Mouse (Mus musculus) neural tube, embryonic 12.5 days (tissue): ENCODE results near the gene Sh2d4b. TPM values are rescaled to one million over a fixed set of nuclear protein-coding genes. Genes with fewer than 3 reads are reported as not detected.
A peak's percentile ranks its signal among the peaks of the same experiment; 100 is the strongest.

ENCODE experiments used
- ATAC-seq: fragments of 200-750 bp; cut with Nextera tagmentation; 2 replicates; pipeline ENCODE4 v1.8.0; 2017; ENCODE audit warnings: low read depth, mild to moderate bottlenecking, moderate TSS enrichment, moderate library complexity; ENCODE audit not compliant: low FRiP score
- H3K27ac ChIP-seq: fragments of 300-500 bp; sonication (generic); 2 replicates; pipeline ENCODE4 v1.5.1; 2016
- H3K27me3 ChIP-seq: fragments of 300-500 bp; sonication (generic); replicated peaks from 2 replicates; pipeline ENCODE4 v1.6.1; 2016; ENCODE audit warnings: mild to moderate bottlenecking
- H3K36me3 ChIP-seq: fragments of 300-500 bp; sonication (generic); 2 replicates; pipeline ENCODE4 v1.6.1; 2016; ENCODE audit warnings: mild to moderate bottlenecking
- H3K4me1 ChIP-seq: fragments of 300-500 bp; sonication (generic); 2 replicates; pipeline ENCODE4 v1.6.1; 2016
- H3K4me2 ChIP-seq: fragments of 300-500 bp; sonication (generic); replicated peaks from 2 replicates; pipeline ENCODE4 v1.6.1; 2016; ENCODE audit warnings: mild to moderate bottlenecking
- H3K4me3 ChIP-seq: fragments of 300-500 bp; sonication (generic); 2 replicates; pipeline ENCODE4 v1.5.1; 2016
- H3K9ac ChIP-seq: fragments of 300-500 bp; sonication (generic); 2 replicates; pipeline ENCODE4 v1.6.1; 2016; ENCODE audit warnings: mild to moderate bottlenecking
- H3K9me3 ChIP-seq: fragments of 300-500 bp; sonication (generic); 2 replicates; pipeline ENCODE4 v1.6.1; 2016; ENCODE audit warnings: mild to moderate bottlenecking
- WGBS: fragments of 180-500 bp; shearing (Covaris S2); methylation state at CpG from one replicate; pipeline ENCODE4 v1.1.7; 2016; 5-methylcytosine and 5-hydroxymethylcytosine counted together
- polyA plus RNA-seq: library from polyadenylated mRNA; unstranded; fragments of >200 nt; fragmentation: Nextera tagmentation; extraction: Ambion mirVana; gene quantifications from 2 replicates; pipeline ENCODE4 v1.2.1, GENCODE M21; 2016

The Sh2d4b gene
- polyA plus RNA-seq = 1.5 and 1.7 TPM in 2 replicates

GRCm38 (mm10) chr14:40893196-40893595 is at the start of gene Sh2d4b:
Sh2d4b (minus strand) TSS chr14:40893266.
- H3K36me3 ChIP-seq = no peaks in the 10 kb centered on the region
- H3K4me2 ChIP-seq = no peak within 1 kb of the TSS
- no peaks in the 10 kb centered on the region for H3K4me1 ChIP-seq
- 86% methylated on average over 3 of the region's 3 CpGs for WGBS
- H3K27me3 ChIP-seq = no peaks in the 10 kb centered on the region
- H3K27ac ChIP-seq = no peak within 1 kb of the TSS
- ATAC-seq = no peak
- no peaks in the 10 kb centered on the region for H3K9me3 ChIP-seq
- H3K9ac ChIP-seq = no peak within 1 kb of the TSS
- H3K4me3 ChIP-seq = no peak within 1 kb of the TSS

- Histone ChIP-seq H3K36me3 (peaks cover 12% of the 10 kb centered on the region), H3K27me3 (no peaks in the 10 kb centered on the region), H3K9me3 (no peaks in the 10 kb centered on the region), H3K4me1 (no peaks in the 10 kb centered on the region; the same call in 1 of the 2 replicates), H3K27ac (no peak overlapping the region), H3K9ac (no peak overlapping the region), H3K4me2 (no peak overlapping the region), H3K4me3 (no peak overlapping the region)
- 89% methylated on average over 2 of the region's 2 CpGs for WGBS
- ATAC-seq = no peak
These were observed 49.4 kb upstream of the Sh2d4b start for GRCm38 (mm10) chr14:40942429-40942828.

- Histone ChIP-seq H3K27ac (no peak overlapping the region), H3K4me3 (no peak overlapping the region), H3K4me2 (no peak overlapping the region), H3K27me3 (no peaks in the 10 kb centered on the region), H3K9ac (no peak overlapping the region), H3K4me1 (peaks cover 20% of the 10 kb centered on the region), H3K9me3 (no peaks in the 10 kb centered on the region), H3K36me3 (no peaks in the 10 kb centered on the region)
- 81% methylated on average over 11 of the region's 11 CpGs for WGBS
- ATAC-seq = no peak
These were observed 45.4 kb upstream of the Sh2d4b start for GRCm38 (mm10) chr14:40938380-40938987.

- no peak for ATAC-seq
- Histone ChIP-seq H3K9me3 (no peaks in the 10 kb centered on the region), H3K4me3 (no peak overlapping the region), H3K9ac (no peak overlapping the region), H3K27ac (no peak overlapping the region), H3K27me3 (no peaks in the 10 kb centered on the region), H3K4me1 (peaks cover 27% of the 10 kb centered on the region), H3K36me3 (peaks cover 4% of the 10 kb centered on the region; the same call in 1 of the 2 replicates), H3K4me2 (no peak overlapping the region)
- WGBS = 69% methylated on average over 4 of the region's 4 CpGs
These were observed 44.0 kb upstream of the Sh2d4b start for GRCm38 (mm10) chr14:40937052-40937451.

- Histone ChIP-seq H3K27ac (no peak overlapping the region), H3K36me3 (peaks cover 4% of the 10 kb centered on the region; the same call in 1 of the 2 replicates), H3K9me3 (no peaks in the 10 kb centered on the region), H3K9ac (no peak overlapping the region), H3K4me1 (peaks cover 40% of the 10 kb centered on the region), H3K27me3 (no peaks in the 10 kb centered on the region), H3K4me3 (no peak overlapping the region), H3K4me2 (no peak overlapping the region)
- 89% methylated on average over 1 of the region's 1 CpGs for WGBS
- ATAC-seq = no peak
These were observed 42.4 kb upstream of the Sh2d4b start for GRCm38 (mm10) chr14:40935481-40935880.

GRCm38 (mm10) chr14:40935054-40935453 is 42.0 kb upstream of the Sh2d4b start:
- Histone ChIP-seq H3K27me3 (no peaks in the 10 kb centered on the region), H3K4me2 (no peak overlapping the region), H3K9me3 (no peaks in the 10 kb centered on the region), H3K27ac (no peak overlapping the region), H3K9ac (no peak overlapping the region), H3K4me3 (no peak overlapping the region), H3K36me3 (peaks cover 4% of the 10 kb centered on the region; the same call in 1 of the 2 replicates), H3K4me1 (peaks cover 43% of the 10 kb centered on the region)
- ATAC-seq = no peak
- WGBS = 80% methylated on average over 2 of the region's 2 CpGs

- Histone ChIP-seq H3K36me3 (peaks cover 4% of the 10 kb centered on the region; the same call in 1 of the 2 replicates), H3K9me3 (no peaks in the 10 kb centered on the region), H3K4me2 (no peak overlapping the region), H3K4me1 (peaks cover 51% of the 10 kb centered on the region), H3K27ac (no peak overlapping the region), H3K9ac (no peak overlapping the region), H3K27me3 (no peaks in the 10 kb centered on the region), H3K4me3 (no peak overlapping the region)
- 0 out of 2 replicates have a peak, but pooled peaks have one; percentile 38 for ATAC-seq
- WGBS = 89% methylated on average over 7 of the region's 7 CpGs
These were observed 40.3 kb upstream of the Sh2d4b start for GRCm38 (mm10) chr14:40933328-40933727.

- Histone ChIP-seq H3K9me3 (no peaks in the 10 kb centered on the region), H3K4me3 (no peak overlapping the region), H3K27ac (no peak overlapping the region), H3K4me1 (peaks cover 58% of the 10 kb centered on the region), H3K4me2 (no peak overlapping the region), H3K27me3 (no peaks in the 10 kb centered on the region), H3K9ac (no peak overlapping the region), H3K36me3 (peaks cover 4% of the 10 kb centered on the region; the same call in 1 of the 2 replicates)
- 94% methylated on average over 9 of the region's 9 CpGs for WGBS
- ATAC-seq = no peak
These were observed 39.2 kb upstream of the Sh2d4b start for GRCm38 (mm10) chr14:40932225-40932624.

- Histone ChIP-seq H3K4me1 (peaks cover 54% of the 10 kb centered on the region), H3K27ac (no peak overlapping the region), H3K4me2 (no peak overlapping the region), H3K9ac (no peak overlapping the region), H3K27me3 (no peaks in the 10 kb centered on the region), H3K9me3 (no peaks in the 10 kb centered on the region), H3K4me3 (no peak overlapping the region), H3K36me3 (peaks cover 4% of the 10 kb centered on the region; the same call in 1 of the 2 replicates)
- ATAC-seq = no peak
- 60% methylated on average over 3 of the region's 3 CpGs for WGBS
These were observed 38.2 kb upstream of the Sh2d4b start for GRCm38 (mm10) chr14:40931115-40931829.

- WGBS = 90% methylated on average over 2 of the region's 2 CpGs
- peaks cover 45% of the 10 kb centered on the region for H3K4me1 ChIP-seq
- H3K36me3 ChIP-seq = peaks cover 4% of the 10 kb centered on the region; the same call in 1 of the 2 replicates
- H3K4me2 ChIP-seq = no peak overlapping the region
- no peak overlapping the region for H3K4me3 ChIP-seq
- no peak overlapping the region for H3K27ac ChIP-seq
- no peak overlapping the region for H3K9ac ChIP-seq
- no peak for ATAC-seq
- no peaks in the 10 kb centered on the region for H3K9me3 ChIP-seq
- H3K27me3 ChIP-seq = no peaks in the 10 kb centered on the region
These were observed 36.9 kb upstream of the Sh2d4b start for GRCm38 (mm10) chr14:40929943-40930342.

- H3K27me3 ChIP-seq = no peaks in the 10 kb centered on the region
- H3K9me3 ChIP-seq = no peaks in the 10 kb centered on the region
- H3K9ac ChIP-seq = no peak overlapping the region
- H3K36me3 ChIP-seq = peaks cover 4% of the 10 kb centered on the region; the same call in 1 of the 2 replicates
- no peak overlapping the region for H3K4me2 ChIP-seq
- H3K27ac ChIP-seq = no peak overlapping the region
- no peak for ATAC-seq
- 58% methylated on average over 5 of the region's 5 CpGs for WGBS
- H3K4me1 ChIP-seq = peaks cover 51% of the 10 kb centered on the region
- H3K4me3 ChIP-seq = no peak overlapping the region
These were observed 35.8 kb upstream of the Sh2d4b start for GRCm38 (mm10) chr14:40928897-40929296.

GRCm38 (mm10) chr14:40927041-40927440 is 34.0 kb upstream of the Sh2d4b start:
- Histone ChIP-seq H3K4me2 (no peak overlapping the region), H3K9me3 (no peaks in the 10 kb centered on the region), H3K27ac (no peak overlapping the region), H3K36me3 (no peaks in the 10 kb centered on the region; the same call in 1 of the 2 replicates), H3K27me3 (no peaks in the 10 kb centered on the region), H3K4me1 (peaks cover 39% of the 10 kb centered on the region), H3K9ac (no peak overlapping the region), H3K4me3 (no peak overlapping the region)
- WGBS = 77% methylated on average over 2 of the region's 2 CpGs
- no peak for ATAC-seq
